Mouse (Mus musculus): ENCODE results near the gene Eif4g3. TPM values are rescaled to one million over a fixed set of nuclear protein-coding genes. Genes with fewer than 3 reads are reported as not detected.

Eif4g3 gene
- total RNA-seq, 2 experiments from 2014 or later = 44.1 to 48.1 TPM

GRCm38 (mm10) chr4:138131226-138131625 lies 138.4 kb downstream of the Eif4g3 start:
- no peak for DNase-seq (ENCODE audit: low spot score)
- intact Hi-C loops (cut with DNase I) = no loop called here

DNA sequence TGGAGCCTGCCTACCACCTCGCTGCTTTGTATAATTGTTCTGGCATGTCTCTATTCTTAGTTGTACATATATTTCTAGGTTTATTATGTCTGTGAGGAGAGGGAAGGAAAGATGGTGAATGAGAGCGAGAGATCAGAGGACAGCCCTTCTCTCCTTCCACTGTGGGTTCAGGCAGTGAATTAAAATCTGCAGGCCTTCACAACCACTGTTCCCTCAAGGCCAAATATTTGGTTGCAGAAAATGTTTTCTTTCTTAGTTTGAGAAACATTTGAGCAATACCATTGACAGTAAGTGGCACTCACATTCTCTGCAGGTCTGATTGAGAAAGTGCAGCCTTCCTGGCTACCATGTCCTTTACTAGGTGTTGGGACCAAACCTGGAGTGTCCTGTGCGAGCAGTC lies 138.9 kb downstream of the Eif4g3 start:
- intact Hi-C loops (cut with DNase I) = no loop called here

DNA sequence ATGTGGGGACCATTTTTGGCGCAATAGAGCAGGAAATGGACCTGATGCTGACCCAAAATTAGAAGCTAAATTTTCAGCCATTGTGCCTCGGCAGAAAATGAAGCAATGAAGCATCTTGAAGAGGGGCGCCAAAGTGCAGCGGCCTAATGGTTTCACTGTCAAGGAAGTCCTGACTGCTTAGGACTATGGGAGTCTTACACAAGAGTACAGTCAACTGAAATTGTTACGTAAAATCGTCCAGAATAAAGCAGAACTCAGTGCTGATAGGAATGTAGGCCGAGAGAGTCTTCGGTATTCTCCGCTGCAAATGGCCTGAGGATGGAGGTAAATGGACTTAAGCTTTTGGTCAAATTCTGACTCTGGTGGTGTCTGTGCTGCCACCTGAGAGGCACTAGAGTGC lies 140.5 kb downstream of the Eif4g3 start:
- no peak for DNase-seq (ENCODE audit: low spot score)
- intact Hi-C loops (cut with DNase I) = no loop called here

More for the DNA sequence above, 138.9 kb downstream of the Eif4g3 start:
- DNase-seq (ENCODE audit: low spot score) = no peak

DNA sequence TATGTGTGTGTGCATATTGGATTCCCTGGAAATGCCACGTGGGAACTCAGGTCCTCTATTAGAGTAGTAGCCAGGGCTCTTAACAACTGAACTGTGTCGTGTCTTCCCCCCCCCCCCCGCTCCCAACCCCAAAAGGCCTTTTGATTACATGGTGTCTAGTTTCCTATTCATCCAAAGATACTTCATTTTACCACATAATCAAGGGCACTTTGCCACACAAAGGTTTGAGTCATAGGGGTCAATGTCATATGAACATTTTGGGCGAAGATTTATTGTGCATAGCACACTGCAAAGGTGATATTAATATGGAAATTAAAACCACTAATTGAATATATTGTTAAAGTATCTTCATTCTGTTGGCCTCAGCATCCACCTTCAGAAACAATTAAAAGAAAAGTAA lies 144.5 kb downstream of the Eif4g3 start:
- intact Hi-C loops (cut with DNase I) = no loop called here
- no peak for DNase-seq (ENCODE audit: low spot score)

GRCm38 (mm10) chr4:138137804-138138203 lies 145.0 kb downstream of the Eif4g3 start:
- intact Hi-C loops (cut with DNase I) = no loop called here
- no peak for DNase-seq (ENCODE audit: low spot score)

- DNase-seq (ENCODE audit: low spot score) = no peak
- intact Hi-C loops (cut with DNase I) = no loop called here
These were observed 145.4 kb downstream of the Eif4g3 start for GRCm38 (mm10) chr4:138138219-138138618.

DNA sequence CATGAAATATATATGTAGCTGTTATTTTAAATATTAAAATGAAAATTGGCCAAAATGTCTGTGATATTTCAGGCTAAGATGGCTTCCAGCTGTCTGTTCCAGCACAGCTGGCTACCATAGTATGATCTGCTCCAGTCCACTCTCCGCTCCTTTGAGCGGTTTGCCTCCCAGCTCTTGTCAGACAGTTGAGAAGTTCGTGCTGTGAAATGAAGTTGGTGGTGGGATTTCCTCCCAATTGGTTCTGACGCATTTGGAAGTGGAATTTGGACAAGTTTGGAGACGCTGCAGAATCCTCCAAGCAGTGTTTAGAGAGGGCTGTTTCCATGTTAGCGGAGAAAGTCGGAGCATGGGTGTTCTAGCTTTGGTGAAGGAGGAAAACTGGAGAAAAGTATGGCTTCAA lies 148.5 kb downstream of the Eif4g3 start:
- intact Hi-C loops (cut with DNase I) = no loop called here
- DNase-seq (ENCODE audit: low spot score) = no peak

DNA sequence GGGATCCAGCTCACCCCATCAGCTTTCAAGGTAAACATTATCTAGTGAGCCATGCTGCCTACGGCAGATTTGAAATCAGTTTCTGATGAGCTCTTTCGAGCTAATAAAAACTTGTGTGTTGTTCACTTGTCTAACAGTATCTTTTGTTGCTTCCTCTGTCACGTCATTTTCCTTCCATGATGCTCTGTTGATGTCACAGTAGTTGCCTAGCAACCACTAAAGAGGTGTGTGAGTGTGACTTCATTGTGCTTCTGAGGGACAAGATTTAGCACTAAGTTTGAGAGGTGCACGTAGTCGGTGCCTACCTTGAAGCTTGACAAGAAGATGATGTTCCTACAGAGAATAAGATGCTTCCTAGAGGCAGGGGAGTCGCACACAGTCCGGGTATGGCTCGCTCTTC lies 154.4 kb downstream of the Eif4g3 start:
- no peak for DNase-seq (ENCODE audit: low spot score)
- intact Hi-C loops (cut with DNase I) = no loop called here

- DNase-seq (ENCODE audit: low spot score) = no peak
- intact Hi-C loops (cut with DNase I) = no loop called here
These were observed 157.2 kb downstream of the Eif4g3 start for GRCm38 (mm10) chr4:138149977-138150376.

DNA sequence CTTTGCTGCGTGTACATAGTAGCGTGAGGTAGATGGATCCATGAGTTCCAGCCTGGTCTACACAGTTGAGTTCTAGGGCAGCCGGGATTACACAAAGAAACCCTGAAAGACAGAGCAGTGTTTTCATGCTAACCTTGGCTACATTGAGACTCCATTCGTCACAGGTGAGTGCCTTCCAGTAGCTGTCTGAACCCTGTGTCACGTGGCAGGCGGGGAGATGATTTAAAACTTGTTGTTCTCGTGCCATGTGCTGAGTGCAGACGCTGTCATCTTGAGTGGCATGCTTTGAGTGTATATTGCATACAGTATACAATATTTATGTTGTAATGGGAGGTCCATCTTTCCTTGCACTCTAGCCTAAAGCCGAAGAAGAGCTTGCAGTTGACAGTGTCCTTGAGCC lies 158.4 kb downstream of the Eif4g3 start:
- intact Hi-C loops (cut with DNase I) = no loop called here
- DNase-seq (ENCODE audit: low spot score) = no peak

GRCm38 (mm10) chr4:138153980-138154379 lies 161.2 kb downstream of the Eif4g3 start:
- no peak for DNase-seq (ENCODE audit: low spot score)
- intact Hi-C loops (cut with DNase I) = no loop called here

DNA sequence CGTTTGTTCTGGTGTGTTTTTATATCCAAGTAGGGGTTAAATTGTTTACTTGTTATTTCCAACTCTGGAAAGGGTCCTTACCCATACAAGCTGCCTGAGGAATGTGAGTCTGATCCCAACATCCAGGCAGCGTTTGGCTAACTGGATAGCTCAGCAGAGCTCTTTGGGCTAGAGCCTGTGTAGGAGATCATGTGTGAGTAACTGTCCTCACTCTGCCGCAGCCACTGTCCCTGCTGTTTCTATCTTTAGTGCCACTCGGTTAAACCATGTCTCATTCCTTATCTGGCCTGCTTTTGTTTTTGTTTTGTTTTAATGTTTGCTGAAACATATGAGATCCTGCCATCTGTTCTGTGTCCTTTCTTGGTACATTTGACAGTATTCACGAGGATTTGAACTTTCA lies 168.1 kb downstream of the Eif4g3 start:
- intact Hi-C loops (cut with DNase I) = no loop called here
- no peak for DNase-seq (ENCODE audit: low spot score)

- intact Hi-C loops (cut with DNase I) = no loop called here
- DNase-seq (ENCODE audit: low spot score) = no peak
These were observed 168.7 kb downstream of the Eif4g3 start for GRCm38 (mm10) chr4:138161550-138161949.

- no peak for DNase-seq (ENCODE audit: low spot score)
- intact Hi-C loops (cut with DNase I) = no loop called here
These were observed 171.0 kb downstream of the Eif4g3 start for GRCm38 (mm10) chr4:138163836-138164235.

GRCm38 (mm10) chr4:138164860-138165259 lies 172.0 kb downstream of the Eif4g3 start:
- no peak for DNase-seq (ENCODE audit: low spot score)
- intact Hi-C loops (cut with DNase I) = no loop called here

DNA sequence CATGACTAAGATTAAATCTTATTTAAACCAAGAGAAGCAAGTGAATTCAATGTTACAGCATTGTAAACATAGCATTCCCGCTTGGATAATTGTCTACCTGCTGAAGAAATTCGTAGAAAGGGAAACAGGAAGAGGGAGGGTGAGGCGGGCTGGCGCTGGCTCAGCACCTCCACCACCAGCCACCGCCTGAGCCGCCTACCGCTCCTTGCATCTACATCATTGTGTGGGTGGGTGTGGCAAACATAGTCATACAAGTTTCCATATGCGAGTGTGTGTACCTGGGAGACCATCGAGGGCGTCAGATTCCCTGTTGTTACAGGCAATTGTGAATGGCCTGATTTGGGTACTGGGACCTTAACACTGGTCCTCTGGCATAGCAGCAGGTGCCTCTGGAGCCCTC lies 173.7 kb downstream of the Eif4g3 start:
- intact Hi-C loops (cut with DNase I) = no loop called here
- no peak for DNase-seq (ENCODE audit: low spot score)

GRCm38 (mm10) chr4:138168162-138168561 lies 175.3 kb downstream of the Eif4g3 start:
- no peak for DNase-seq (ENCODE audit: low spot score)
- intact Hi-C loops (cut with DNase I) = no loop called here

DNA sequence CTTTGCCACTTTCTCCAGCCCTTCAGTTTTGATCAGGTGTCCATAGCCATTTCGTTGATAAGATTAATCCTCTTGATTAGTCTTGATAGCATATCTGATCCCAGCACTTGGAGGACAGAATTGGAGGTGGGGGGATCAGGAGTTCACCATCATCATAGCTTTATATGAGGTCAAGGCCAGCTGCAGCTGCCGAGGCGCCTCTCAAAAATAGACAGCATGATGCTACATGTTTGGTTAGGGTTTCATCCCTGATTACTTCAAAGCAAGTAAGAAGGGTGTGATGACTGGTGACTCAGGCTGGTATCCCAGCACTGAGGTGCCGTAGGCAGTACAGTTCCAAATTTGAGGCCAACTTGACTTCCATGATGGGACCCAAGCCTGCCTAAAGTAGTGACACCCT lies 176.6 kb downstream of the Eif4g3 start:
- intact Hi-C loops (cut with DNase I) = no loop called here
- no peak for DNase-seq (ENCODE audit: low spot score)

GRCm38 (mm10) chr4:138172686-138173085 lies 179.9 kb downstream of the Eif4g3 start:
- no peak for DNase-seq (ENCODE audit: low spot score)
- intact Hi-C loops (cut with DNase I) = no loop called here

- no peak for DNase-seq (ENCODE audit: low spot score)
- intact Hi-C loops (cut with DNase I) = no loop called here
These were observed 186.6 kb downstream of the Eif4g3 start for GRCm38 (mm10) chr4:138179391-138179790.

DNA sequence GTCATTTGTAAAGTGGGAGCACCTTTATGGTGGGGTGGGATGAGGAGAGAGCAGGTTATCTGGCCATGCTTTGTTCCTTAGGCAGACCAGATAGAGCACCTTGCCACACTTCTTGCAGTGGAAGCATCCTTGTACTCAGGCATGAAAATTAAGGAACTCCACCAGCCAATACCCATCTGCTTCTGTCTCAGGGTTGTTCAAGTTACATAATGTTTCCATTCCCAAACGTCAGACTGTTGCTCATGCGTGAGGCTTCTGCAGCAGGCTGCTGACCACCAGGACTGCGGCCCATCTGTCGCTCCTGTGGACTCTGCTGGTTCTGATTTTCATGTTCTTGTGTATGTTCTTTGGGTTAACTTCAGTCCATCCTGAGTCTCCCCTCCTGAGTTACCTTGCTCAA lies 187.9 kb downstream of the Eif4g3 start:
- intact Hi-C loops (cut with DNase I) = no loop called here
- no peak for DNase-seq (ENCODE audit: low spot score)

DNA sequence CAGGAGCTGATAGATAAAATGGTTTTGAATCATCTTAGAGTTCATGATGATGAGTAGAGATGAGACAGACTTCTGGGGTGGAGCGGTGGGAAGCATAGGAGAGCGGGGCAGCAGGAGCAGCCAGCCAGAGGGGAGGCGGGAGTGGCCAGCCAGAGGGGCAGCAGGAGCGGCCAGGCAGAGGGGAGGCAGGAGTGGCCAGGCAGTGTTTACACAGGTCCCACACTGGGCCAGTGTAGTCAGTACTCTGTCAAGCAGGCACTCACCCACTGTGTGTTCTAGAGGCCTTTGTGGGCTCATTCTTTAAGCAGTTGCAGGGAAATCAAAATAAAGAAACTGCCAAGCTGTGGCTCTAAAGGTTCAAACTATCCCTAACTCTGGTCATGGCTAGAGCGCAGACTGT lies 191.2 kb downstream of the Eif4g3 start:
- no peak for DNase-seq (ENCODE audit: low spot score)
- intact Hi-C loops (cut with DNase I) = no loop called here

DNA sequence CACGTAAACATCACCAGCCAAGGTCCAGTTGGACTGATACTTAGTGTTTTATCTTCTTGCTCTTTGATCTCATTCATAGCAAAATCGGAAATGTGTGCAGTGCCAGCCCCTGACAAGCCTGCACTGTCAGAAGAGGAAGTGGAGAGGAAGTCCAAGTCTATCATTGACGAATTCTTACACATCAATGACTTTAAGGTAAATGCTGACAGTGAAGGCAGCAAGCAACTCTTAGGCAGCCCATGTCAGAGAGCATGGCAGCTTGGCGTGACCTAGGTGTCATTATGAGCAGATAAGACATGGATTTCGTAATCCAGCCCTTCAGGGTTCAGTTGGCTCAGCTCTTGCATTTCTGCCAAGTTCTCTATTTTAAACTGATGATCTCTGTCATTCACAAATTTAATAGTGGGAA lies 191.8 kb downstream of the Eif4g3 start:
- intact Hi-C loops (cut with DNase I) = no loop called here
- no peak for DNase-seq (ENCODE audit: low spot score)
